Mouse (Mus musculus): ENCODE results near the gene Tmem56. TPM values are rescaled to one million over a fixed set of nuclear protein-coding genes. Genes with fewer than 3 reads are reported as not detected.
A peak's percentile ranks its signal among the peaks of the same experiment; 100 is the strongest.

Tmem56 gene
- total RNA-seq, 2 experiments from 2014 or later = 31.1 to 34.4 TPM

DNA sequence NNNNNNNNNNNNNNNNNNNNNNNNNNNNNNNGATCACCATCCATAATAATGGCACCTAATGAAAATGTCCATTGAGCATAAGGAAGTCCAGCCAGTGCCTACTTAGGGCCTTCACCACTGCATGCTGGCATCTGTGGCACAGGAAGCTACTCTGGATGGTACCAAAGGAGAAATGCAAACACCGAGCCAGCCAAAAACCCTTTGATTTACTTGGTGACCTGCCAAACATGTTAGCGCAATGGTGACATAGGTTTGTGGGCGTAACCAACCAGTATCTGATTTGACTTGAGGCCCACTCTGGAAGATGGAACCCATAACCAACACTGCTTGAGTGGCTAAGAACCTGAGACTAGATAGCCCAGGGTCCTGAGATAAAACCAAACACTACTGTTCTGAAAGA, 97.7 kb downstream of the Tmem56 start:
- DNase-seq (ENCODE audit: low spot score in 2 of 2) = no peak
- intact Hi-C loops (cut with DNase I) = no loop called here

DNA sequence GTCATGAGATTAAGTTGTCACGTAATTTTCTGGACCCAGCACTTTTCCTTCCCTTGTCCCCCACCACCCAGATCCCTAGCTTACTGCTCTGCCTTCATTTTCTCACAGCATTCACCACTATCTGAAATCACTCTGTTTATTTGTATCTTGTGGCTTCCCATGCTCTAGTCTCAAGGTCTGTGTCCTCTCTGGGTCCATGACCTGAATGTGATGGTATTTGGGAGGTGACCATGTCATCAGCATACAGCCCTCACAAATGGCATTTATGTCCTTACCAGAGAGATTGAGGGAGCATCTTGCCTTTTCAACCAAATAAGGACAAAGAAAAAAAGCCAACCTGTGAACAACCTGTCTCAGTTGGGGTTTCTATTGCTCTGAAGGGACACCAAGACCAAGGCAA, 106.9 kb downstream of the Tmem56 start:
- DNase-seq (ENCODE audit: low spot score in 2 of 2) = no peak
- intact Hi-C loops (cut with DNase I) = no loop called here

DNA sequence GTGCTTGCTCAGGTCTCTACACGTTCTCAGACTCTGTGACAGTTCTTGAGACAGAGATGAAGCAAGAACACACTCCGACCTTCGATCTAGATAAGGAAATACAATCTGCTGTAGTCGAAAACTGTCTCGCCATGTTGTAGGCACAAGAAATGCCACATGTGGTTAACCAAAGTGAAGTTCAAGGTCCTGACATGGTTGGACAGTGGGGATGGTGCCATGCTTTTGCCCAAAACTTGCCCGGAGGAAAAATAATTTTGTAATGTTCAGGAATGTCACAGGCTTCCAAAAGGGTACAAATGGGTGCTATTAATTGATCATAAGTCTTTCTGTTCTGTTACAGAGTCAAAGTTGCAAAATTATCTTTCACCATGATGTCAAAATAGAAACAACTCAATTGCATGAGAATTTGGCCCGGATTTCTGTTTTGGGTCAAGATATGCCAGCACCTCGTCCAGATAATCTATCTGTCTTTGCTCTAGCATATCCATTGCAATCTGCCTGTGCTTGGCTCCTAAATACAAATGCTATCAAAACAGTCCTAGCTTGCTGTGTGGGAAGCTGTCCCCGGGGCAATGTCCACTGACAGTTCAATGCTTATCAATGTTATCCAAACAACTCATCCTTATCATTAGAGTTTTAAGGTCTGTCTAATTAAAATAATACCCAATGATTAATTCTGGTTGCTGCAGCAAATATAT, 108.5 kb downstream of the Tmem56 start:
- DNase-seq (ENCODE audit: low spot score in 2 of 2) = no peak
- intact Hi-C loops (cut with DNase I) = loop anchor here (5.0 kb wide), 2 partner anchors 88 to 118 kb away; partner anchors contain the start of gene Alg14

DNA sequence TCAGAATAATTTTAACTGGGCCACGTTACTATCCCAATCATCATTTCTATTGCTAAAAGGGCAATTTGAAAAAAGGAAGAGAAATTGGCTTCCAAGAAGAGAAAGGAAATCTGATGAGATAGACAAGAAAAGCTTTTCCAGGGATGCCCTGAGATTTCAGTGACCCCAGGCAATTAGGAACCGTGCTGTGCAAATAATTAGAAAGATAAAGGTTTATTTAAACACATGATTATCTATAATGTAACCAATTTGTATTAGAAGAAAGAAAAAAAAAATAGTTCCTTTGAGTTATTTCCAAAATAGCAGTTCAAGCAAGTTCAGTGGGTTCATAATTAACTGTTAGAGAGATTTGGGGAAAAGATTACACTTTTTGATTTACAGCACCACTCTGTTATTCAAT, 110.2 kb downstream of the Tmem56 start:
- no peak for DNase-seq (ENCODE audit: low spot score in 2 of 2)
- intact Hi-C loops (cut with DNase I) = loop anchor here (5.0 kb wide), 2 partner anchors 90 to 120 kb away; partner anchors contain the start of gene Alg14

DNA sequence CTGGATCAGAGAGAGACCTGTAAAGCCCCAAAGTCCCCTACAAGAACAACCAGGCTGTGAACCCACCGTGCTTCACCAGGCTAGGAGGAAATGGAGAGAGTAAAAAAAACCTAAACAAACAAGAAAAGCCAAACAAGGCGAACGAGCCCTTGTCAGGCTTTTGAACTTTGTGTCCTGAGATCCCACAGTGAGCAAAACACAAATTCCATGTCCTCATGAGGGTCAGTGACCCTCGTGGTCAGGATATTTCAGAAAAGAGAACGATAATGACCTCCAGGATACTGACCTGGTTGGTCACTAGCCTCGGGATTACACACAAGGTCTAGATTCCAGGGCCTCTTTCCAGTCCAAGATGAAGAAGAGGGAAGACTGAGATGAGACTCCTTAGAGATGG, 111.0 kb downstream of the Tmem56 start:
- intact Hi-C loops (cut with DNase I) = loop anchor here (5.0 kb wide), 2 partner anchors 90 to 120 kb away; partner anchors contain the start of gene Alg14
- no peak for DNase-seq (ENCODE audit: low spot score in 2 of 2)

DNA sequence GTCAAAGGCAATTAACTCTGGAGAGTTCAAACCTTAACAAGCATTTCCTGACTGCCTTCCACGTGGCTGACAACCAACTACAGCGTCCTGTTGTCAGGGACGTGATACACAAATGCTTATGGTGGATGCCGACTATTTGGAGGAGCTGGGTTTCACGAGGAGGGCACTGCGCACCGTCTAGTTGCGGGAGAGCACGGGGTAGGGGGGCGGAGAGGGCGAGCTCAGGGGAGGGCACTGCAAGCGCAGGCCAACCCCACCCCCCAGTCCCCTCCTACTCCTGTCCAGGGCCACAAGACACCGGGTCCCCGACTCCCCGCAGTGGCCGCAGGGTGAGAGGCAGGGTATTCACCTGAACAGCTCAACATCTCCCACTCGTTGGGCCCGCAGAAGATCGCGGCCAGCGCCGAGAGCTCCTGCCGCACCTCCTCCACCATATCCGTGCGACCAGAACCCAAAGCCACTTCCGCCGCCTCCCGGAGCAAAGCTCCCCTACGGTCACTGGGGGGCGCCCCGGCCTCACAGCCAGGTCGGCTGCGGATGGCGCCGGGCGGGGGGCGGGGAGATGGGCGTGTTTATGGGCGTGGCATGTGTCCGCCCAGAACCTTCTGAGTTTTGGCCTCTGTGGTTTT, 111.5 kb downstream of the Tmem56 start, which contains the start of gene Rwdd3:
Gene Rwdd3 (minus strand): TSS at position 453 of the 629 bp plus-strand sequence.
- intact Hi-C loops (cut with DNase I) = loop anchor here (5.0 kb wide), 2 partner anchors 91 to 121 kb away; partner anchors contain the start of gene Alg14
- peak; percentile 90 to 92 for DNase-seq (ENCODE audit: low spot score in 2 of 2)

DNA sequence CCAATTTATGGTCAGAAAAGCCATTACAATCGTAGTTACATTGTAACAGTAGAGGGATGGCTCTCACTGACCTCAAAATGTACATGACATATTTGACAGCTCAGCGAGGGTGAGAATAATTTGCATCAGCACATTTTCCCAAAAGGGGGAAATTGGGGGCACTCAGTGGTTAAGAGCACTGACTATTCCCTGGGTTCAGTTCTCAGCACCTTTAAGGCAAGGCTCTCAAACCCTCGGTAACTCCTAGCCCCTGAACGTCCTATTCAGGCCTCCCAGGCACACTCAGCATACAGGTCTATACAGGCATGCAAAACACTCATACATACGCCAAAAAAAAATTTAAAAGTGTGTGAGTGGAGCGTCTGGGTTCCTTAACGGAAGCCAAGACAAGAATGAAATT, 112.3 kb downstream of the Tmem56 start:
- intact Hi-C loops (cut with DNase I) = loop anchor here (5.0 kb wide), 2 partner anchors 92 to 122 kb away; partner anchors contain the start of gene Alg14
- no peak for DNase-seq (ENCODE audit: low spot score in 2 of 2)

DNA sequence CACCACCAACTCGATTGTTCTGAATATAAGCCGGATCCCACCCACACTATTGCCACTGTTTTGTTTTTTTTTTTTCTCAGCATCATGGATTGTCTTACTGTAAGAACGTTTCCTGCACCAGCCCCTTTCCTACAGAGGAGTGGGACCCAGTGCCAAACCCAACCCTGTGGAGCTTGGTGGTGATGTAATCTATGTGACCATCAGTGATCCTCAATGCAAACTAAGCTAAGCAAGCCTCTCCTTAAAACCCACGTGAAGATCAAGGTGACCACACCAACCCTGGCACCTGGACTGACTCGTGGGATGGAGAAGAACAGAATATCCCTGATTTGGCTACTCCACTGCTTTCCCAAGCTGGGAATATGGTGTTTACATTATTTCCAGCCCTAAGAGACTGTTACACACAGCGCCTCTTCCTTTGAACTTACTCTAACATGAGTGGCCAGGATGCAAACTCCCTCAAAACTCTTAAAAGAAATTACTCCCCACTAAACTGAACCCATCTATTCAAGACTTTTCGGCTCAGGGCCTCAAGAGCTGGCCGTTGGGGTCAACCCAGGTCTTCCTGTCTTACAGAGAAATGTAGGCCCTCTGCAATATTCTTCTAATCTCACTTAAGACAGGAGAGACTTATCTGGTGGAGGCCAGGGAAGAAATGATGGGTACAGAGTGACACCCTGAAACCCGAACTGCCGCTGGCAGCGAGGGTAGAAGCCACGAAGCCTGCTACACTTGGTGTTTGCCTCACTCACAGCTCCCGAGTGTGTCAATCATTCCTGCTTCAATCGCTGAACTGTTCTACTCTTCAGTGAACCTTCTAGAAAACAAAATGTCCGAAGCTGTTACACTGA, 113.6 kb downstream of the Tmem56 start:
- intact Hi-C loops (cut with DNase I) = loop anchor here (10.0 kb wide), 1 partner anchor 335 kb away; no protein-coding TSS in a partner anchor
- no peak for DNase-seq (ENCODE audit: low spot score in 2 of 2)

DNA sequence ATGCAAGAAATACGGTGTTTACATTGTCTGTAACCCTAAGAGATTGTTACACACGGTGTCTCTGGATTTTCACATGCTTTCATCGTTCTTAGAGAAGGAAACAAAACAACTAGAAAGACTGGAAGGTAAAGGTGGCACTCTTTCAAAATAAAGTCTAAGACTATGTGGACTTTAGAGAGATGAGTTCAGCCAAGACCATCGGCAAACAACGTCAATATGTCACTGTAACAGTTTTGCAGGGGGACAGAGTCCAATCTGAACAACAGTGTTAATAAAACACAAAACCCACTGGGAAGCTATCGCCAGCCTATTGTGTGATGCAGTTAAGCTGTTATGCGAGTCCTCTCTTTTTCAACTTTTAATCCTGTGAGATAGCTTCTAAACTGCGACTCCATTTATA, 114.3 kb downstream of the Tmem56 start:
- intact Hi-C loops (cut with DNase I) = loop anchor here (10.0 kb wide), 1 partner anchor 336 kb away; no protein-coding TSS in a partner anchor
- DNase-seq (ENCODE audit: low spot score in 2 of 2) = no peak

DNA sequence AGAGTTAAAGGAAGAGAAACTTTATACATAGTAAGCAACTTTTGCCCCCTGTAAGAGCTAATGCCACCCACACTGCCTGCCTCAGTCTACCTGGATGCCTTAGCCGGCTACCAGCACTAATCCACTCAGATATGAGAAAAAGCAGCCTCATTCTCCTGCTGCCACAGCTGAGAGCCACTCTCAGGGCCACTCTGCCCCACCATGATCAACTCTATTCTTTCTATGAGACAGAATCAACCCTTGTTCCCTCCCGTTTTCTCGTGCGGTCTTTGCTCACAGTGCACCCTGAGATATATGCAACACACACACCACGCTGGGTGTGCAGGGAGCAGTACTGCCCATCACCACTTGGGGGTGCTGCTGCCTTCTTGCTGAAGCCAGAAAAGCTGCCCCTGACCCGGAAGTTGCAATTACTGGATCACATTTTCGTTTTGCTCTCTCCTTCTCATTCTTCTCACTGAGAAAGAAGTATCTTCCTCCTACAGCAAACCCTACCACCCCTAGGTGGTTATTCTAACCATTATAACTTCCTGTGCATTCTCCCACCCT, 119.6 kb downstream of the Tmem56 start:
- intact Hi-C loops (cut with DNase I) = loop anchor here (10.0 kb wide), 1 partner anchor 341 kb away; no protein-coding TSS in a partner anchor
- DNase-seq (ENCODE audit: low spot score in 2 of 2) = peak; percentile 61 to 66

DNA sequence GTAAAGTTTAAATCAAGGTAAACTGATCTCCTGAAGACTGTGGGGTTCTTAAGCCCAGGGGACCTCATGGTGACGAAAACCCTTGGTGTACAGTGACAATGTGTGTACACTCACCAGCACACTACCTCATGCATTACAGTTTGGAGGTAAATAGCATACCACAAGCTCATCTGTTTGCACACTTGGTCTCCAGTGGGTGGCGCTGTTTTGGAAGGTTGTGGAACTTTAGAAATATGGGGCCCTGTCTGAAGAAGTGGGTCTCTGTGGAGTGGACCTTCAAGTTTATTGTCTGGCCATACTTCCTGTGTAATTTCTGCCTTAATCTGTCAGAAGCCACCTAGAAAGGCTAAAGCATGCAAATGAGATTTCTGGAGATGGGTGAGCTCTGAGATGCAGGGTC, 121.2 kb downstream of the Tmem56 start:
- intact Hi-C loops (cut with DNase I) = loop anchor here (10.0 kb wide), 1 partner anchor 343 kb away; no protein-coding TSS in a partner anchor
- DNase-seq (ENCODE audit: low spot score in 2 of 2) = no peak

DNA sequence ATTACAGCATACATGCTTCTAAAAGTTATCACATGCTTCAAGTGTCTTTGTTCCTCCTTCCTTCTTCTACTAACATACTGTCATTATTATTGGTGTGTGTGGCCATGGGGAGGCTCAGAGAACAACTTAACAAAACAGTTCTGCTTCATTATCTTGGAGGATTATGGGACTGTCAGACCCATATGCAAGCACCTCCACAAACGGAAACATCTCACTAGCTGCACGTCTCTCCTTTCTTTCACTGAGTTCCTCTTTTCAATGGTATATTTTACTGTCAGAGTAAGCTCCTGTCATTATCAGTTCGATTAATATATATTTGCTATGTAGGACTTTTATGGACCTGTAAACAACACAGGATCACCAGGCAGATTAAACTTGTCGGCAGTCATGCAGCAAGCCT, 122.5 kb downstream of the Tmem56 start:
- DNase-seq (ENCODE audit: low spot score in 2 of 2) = no peak
- intact Hi-C loops (cut with DNase I) = loop anchor here (10.0 kb wide), 1 partner anchor 344 kb away; no protein-coding TSS in a partner anchor

DNA sequence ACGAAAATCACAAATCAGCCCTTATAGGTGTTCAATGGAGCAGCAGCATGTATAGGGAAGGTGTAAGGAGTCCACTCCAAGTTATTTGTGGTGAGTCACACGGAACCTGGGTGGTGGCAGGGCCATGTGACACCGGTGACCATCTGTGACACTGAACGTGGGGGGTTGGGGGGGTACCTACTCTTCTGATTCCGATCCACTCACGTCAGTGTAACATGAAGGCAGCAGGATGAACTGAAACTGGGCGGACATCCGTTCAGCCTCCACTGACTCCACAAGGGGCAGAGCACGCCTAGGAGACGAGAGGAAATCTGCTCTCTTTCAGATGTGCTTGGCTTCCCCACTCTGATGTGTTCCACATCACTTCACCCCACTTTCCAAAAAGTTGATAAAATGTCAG, 123.3 kb downstream of the Tmem56 start:
- DNase-seq (ENCODE audit: low spot score in 2 of 2) = no peak
- intact Hi-C loops (cut with DNase I) = no loop called here

DNA sequence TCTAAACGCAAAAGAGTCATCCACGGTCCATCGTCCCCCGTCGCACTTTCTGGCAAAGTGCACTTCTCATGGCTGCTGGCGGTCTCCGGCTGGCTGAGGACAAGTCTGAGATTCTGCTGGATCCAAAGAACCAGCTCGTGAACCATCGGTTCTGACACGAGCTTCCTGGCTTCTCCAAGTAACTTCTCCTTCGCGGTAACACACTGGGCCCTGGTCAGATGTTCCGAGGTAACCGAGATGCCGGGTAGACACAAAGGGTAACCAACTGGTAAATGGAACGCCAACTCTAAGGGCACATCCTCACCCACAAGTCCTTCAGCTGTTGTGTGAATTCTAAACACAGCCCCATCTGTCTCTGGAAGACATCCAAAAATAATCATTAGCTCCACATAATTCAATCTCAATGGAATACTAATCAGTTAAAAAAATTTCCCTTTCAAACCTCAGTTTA, 124.0 kb downstream of the Tmem56 start:
- intact Hi-C loops (cut with DNase I) = no loop called here
- no peak for DNase-seq (ENCODE audit: low spot score in 2 of 2)

DNA sequence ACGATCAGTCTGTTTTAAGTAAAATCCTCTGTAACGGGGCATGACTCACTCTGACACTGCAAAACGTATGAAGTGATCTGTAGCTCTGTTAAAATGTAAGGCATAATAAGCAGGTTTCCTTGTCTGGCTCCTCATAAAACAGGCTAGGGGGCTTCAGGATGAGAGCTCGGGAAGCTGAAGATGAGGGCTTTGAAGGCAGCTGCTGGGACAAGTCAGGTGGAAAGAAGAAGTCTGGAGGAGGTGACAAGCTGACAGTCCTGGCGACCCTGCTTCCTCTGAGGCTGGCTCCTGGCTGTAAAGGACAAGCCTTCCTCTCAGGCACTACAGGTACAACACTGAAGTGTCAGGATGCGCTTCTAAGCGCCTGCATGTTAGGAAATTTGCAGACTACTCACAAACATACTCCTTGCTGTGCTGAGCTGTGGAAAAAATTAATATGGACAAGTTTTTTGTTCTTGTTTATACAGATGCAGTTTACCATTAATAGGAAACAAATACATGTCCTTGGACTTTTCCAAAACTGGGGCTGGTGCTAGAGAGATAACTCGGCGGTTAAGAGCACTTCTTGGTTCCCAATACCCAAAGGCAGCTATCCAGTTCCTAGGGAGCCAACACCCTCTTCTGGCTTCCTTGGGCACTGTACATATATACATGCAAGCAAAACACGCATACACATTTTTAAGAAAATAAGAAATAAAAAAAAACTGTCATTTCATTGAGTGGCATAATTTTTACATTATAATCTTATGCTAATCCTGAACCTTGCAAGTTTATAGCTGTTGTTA, 125.2 kb downstream of the Tmem56 start:
- intact Hi-C loops (cut with DNase I) = no loop called here

DNA sequence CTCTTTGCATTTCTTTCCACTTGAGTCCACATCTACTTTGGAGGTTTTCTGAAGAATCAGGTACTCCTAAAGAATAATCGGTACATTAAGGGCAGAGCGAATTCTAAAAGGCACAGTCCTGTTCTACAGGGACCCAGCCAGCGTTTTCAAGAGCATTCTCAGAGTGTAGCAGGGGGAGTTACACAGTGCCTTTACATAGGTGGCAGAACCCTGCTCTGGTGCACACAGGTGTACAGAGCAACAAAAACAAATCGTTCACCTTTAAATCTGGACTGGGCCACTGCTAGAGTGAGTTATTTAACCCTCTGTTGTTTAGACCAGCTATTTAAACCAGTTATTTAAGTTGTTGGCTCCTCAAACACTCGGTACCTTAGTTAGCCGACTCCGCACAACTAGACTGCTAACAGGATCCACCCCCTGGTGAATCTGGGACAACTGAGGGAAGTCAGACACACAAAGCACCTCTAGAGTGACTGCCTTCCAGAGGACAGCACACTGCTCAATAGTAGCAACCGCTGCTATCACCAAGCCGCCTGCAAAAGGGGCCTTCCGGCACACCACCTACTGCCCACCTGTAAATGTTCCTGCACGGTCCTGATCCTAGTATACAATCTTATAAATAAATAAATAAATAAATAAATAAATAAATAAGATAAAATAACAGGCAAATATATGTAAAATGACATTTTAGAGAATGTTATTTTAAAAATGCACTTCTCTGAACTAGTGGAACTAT, 126.3 kb downstream of the Tmem56 start:
- no peak for DNase-seq (ENCODE audit: low spot score in 2 of 2)
- intact Hi-C loops (cut with DNase I) = no loop called here

More for the DNA sequence above, 125.2 kb downstream of the Tmem56 start:
- no peak for DNase-seq (ENCODE audit: low spot score in 2 of 2)

DNA sequence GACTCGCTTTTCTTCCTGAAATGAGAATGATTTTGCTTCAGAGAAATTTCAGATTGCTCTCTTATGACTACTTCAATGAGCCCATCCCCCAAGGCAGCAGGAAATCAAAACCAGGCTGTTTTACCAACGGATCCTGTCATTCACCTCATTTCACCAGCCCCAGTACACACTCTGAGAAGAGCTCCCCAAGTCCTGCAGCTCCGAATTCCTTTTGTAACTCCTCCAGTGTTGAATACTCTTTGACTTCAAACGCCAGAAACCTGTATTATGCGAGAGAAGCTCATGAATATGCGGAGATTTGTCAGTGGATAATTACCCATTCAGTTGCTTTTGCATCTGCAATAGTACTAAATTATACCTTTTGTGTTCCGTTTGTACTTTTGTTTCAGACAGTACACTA, 126.9 kb downstream of the Tmem56 start:
- no peak for DNase-seq (ENCODE audit: low spot score in 2 of 2)
- intact Hi-C loops (cut with DNase I) = no loop called here

Data from left cerebral cortex, postnatal 14 days (tissue).